Mouse (Mus musculus) layer of hippocampus, adult 9-11 months (tissue): ENCODE results near the gene Pias1.

Source experiments
- DNase-seq: peaks from one replicate; pipeline ENCODE4 v3.0.0; 2022

Gene Pias1

GRCm38 (mm10) chr9:62987824-62988223 lies at the start of gene Pias1:
Pias1 (minus strand) TSS chr9:62987924.
- no peak for DNase-seq

- no peak for DNase-seq
Measured at GRCm38 (mm10) chr9:63035431-63035830, 47.7 kb upstream of the Pias1 start.

- DNase-seq: peak; percentile 62
Measured at GRCm38 (mm10) chr9:63031011-63031782, 43.5 kb upstream of the Pias1 start.

GRCm38 (mm10) chr9:63022486-63022885 lies 34.8 kb upstream of the Pias1 start:
- no peak for DNase-seq

- no peak for DNase-seq
Measured at GRCm38 (mm10) chr9:63007371-63007770, 19.6 kb upstream of the Pias1 start.

- no peak for DNase-seq
Measured at GRCm38 (mm10) chr9:63006081-63006820, 18.5 kb upstream of the Pias1 start.

GRCm38 (mm10) chr9:62998561-62998960 lies 10.8 kb upstream of the Pias1 start:
- DNase-seq: no peak

GRCm38 (mm10) chr9:62997626-62998025 lies 9.9 kb upstream of the Pias1 start:
- no peak for DNase-seq

- DNase-seq: no peak
Measured at GRCm38 (mm10) chr9:62995186-62995585, 7.5 kb upstream of the Pias1 start.

GRCm38 (mm10) chr9:62990134-62990533 lies 2.4 kb upstream of the Pias1 start:
- no peak for DNase-seq

- peak; percentile 96 for DNase-seq
Measured at GRCm38 (mm10) chr9:62980777-62981202, 6.9 kb downstream of the Pias1 start.

- DNase-seq: peak; percentile 8
Measured at GRCm38 (mm10) chr9:62980162-62980776, 7.5 kb downstream of the Pias1 start.

- no peak for DNase-seq
Measured at GRCm38 (mm10) chr9:62979461-62980161, 8.1 kb downstream of the Pias1 start.

- no peak for DNase-seq
Measured at GRCm38 (mm10) chr9:62977152-62977551, 10.6 kb downstream of the Pias1 start.

GRCm38 (mm10) chr9:62975830-62976229 lies 11.9 kb downstream of the Pias1 start:
- no peak for DNase-seq

- DNase-seq: no peak
Measured at GRCm38 (mm10) chr9:62974439-62974838, 13.3 kb downstream of the Pias1 start.

- no peak for DNase-seq
Measured at GRCm38 (mm10) chr9:62972073-62972745, 15.5 kb downstream of the Pias1 start.

GRCm38 (mm10) chr9:62970345-62970744 lies 17.4 kb downstream of the Pias1 start:
- DNase-seq: no peak

- DNase-seq: no peak
Measured at GRCm38 (mm10) chr9:62966018-62966417, 21.7 kb downstream of the Pias1 start.

- no peak for DNase-seq
Measured at GRCm38 (mm10) chr9:62952713-62953112, 35.0 kb downstream of the Pias1 start.

GRCm38 (mm10) chr9:62945346-62945745 lies 42.4 kb downstream of the Pias1 start:
- DNase-seq: no peak

GRCm38 (mm10) chr9:62944063-62944462 lies 43.7 kb downstream of the Pias1 start:
- DNase-seq: no peak

- no peak for DNase-seq
Measured at GRCm38 (mm10) chr9:62940966-62941365, 46.8 kb downstream of the Pias1 start.
